Comparison of ENCODE assay signal across 9 mouse cellular contexts in genomic region chr12:101017971-101018371, GRCm38 (mm10). TPM values are rescaled to one million over a fixed set of nuclear protein-coding genes. Genes with fewer than 3 reads are reported as not detected.
A peak's percentile ranks its signal among the peaks of the same experiment; 100 is the strongest.
DNase-seq lines count a peak whose midpoint lies in the region; ATAC-seq lines count a peak whose summit lies in the region.
"Had no signal": no experiment of that assay in that cellular context is flagged by ENCODE, and none has a peak within 500 bp of the region (broad histone marks: within the 10 kb centered on the region; RNA-seq: fewer than 3 reads in every experiment).

No protein-coding gene starts in this region.

- peaks cover 30% of the 10 kb centered on the region for H3K36me3 ChIP-seq in forebrain, embryonic 13.5 days (ENCODE audit: poor library complexity, severe bottlenecking)
- no peaks in the 10 kb centered on the region; the same call in 1 of the 2 replicates for H3K36me3 ChIP-seq in hindbrain, embryonic 15.5 days

- no peaks in the 10 kb centered on the region for H3K27me3 ChIP-seq in forebrain, embryonic 13.5 days
- H3K27me3 ChIP-seq in hindbrain, embryonic 15.5 days = no peaks in the 10 kb centered on the region
- H3K27me3 ChIP-seq: Patski had no signal

- H3K4me1 ChIP-seq in forebrain, embryonic 13.5 days = peaks cover 92% of the 10 kb centered on the region
- peaks cover 41% of the 10 kb centered on the region for H3K4me1 ChIP-seq in hindbrain, embryonic 15.5 days (replicated peaks)

- H3K4me3 ChIP-seq in forebrain, embryonic 13.5 days = no peak overlapping the region
- no peak overlapping the region for H3K4me3 ChIP-seq in hindbrain, embryonic 15.5 days

- peak overlapping the region; percentile 38 for H3K4me2 ChIP-seq in forebrain, embryonic 13.5 days
- peak overlapping the region; percentile 22; the same call in 1 of the 2 replicates for H3K4me2 ChIP-seq in hindbrain, embryonic 15.5 days

- ATAC-seq in forebrain, embryonic 13.5 days = no peak
- ATAC-seq in hindbrain, embryonic 15.5 days (ENCODE audit: low FRiP score, low read depth) = no peak
- ATAC-seq: Patski had no signal

- no peaks in the 10 kb centered on the region for H3K9me3 ChIP-seq in forebrain, embryonic 13.5 days (replicated peaks)
- no peaks in the 10 kb centered on the region for H3K9me3 ChIP-seq in hindbrain, embryonic 15.5 days

- WGBS in forebrain, embryonic 13.5 days = 30% methylated on average over 6 of the region's 6 CpGs
- 23% methylated on average over 6 of the region's 6 CpGs for WGBS in hindbrain, embryonic 15.5 days

- intact Hi-C loops in gastrocnemius, postnatal 14 days (cut with DNase I; ENCODE audit: low total_unique reads) = no loop called here

- peak overlapping the region; percentile 40 for H3K9ac ChIP-seq in forebrain, embryonic 13.5 days
- no peak overlapping the region for H3K9ac ChIP-seq in hindbrain, embryonic 15.5 days

- peak; percentile 10 for DNase-seq in gastrocnemius, postnatal 14 days
- no peak for DNase-seq in gastrocnemius, postnatal 4 days (ENCODE audit: low spot score in 2 of 2)
- peak; percentile 45 for DNase-seq in lung, postnatal 14 days
- peak; percentile 34 to 72 for DNase-seq in spleen, postnatal 10 days (ENCODE audit: low spot score in 2 of 2)
- DNase-seq in layer of hippocampus, adult 9-10 months (ENCODE audit: low spot score) = no peak
- no peak for DNase-seq in ovary, adult 18-20 months (ENCODE audit: low spot score)

- peak overlapping the region; percentile 40 for H3K27ac ChIP-seq in forebrain, embryonic 13.5 days
- H3K27ac ChIP-seq in hindbrain, embryonic 15.5 days (replicated peaks) = peak overlapping the region; percentile 57; the same call in 1 of the 2 replicates

RNA-seq across cellular contexts. Expression of gene Ccdc88c, which starts 10.9 kb away (rescaled TPM):
- total RNA-seq in gastrocnemius, postnatal 14 days (2021) = 10 to 100 TPM; 29.2 to 37.2 TPM
- total RNA-seq in gastrocnemius, postnatal 4 days (2021) = 10 to 100 TPM; 51.1 to 57.3 TPM
- 20.7 and 21.4 TPM in 2 replicates for polyA plus RNA-seq in forebrain, embryonic 13.5 days (2015; fragmentation: Nextera tagmentation; extraction: Ambion mirVana)
- polyA plus RNA-seq in hindbrain, embryonic 15.5 days (2015; fragmentation: Nextera tagmentation; extraction: Ambion mirVana) = 10.6 and 11.8 TPM in 2 replicates

Comparison
In these comparisons a context has a peak if more than half of its experiments do, and no peak if none do; other contexts are left out.
1. DNase-seq: peak in gastrocnemius, postnatal 14 days (single experiment), lung, postnatal 14 days (single experiment) and spleen, postnatal 10 days (2 of 2); none in gastrocnemius, postnatal 4 days (0 of 2), layer of hippocampus, adult 9-10 months (single experiment) and ovary, adult 18-20 months (single experiment).